Mouse (Mus musculus): ENCODE measurements around the gene Junb.

DNA sequence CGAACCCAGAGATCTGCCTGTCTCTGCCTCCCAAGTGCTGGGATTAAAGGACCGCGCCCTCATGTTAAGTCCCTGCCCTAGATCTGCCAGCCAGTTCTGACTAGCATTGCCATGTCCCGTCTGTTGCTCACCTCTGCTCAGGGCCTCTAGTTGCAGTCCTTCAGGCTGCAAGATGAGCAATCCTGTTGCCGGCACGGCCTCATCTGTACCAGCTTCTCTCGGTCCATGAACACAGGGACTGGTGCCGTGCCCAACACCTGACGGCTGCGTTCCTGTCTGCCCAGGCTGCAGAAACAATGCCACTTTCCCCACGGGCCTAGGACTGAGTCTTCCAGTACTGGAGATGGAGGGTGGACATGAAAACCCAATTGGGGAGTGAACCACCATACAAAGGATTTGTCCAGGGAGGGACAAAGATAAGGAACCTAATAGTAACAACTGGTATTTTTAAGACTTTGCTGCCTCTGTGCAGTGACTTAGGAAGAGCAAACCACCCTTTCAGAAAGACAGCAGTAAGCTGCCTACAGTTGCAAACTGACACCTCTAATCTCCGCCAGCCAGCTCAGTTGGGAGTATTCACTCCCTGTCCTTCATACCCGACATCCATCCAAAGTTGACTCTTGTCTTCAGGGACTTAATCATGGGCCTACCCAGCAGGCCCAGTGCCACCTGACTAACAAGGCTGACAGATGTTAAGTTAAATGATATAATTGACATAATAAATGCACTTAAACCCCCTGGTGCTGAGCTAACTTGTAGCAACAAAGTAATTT, 10.8 kb downstream of the Junb start:
- no peak for TF ChIP-seq CTCF (IDR thresholded peaks at IDR 0.05; ENCODE audit: low read depth, low read length)
- no peak for TF ChIP-seq POLR2A (IDR thresholded peaks at IDR 0.05; ENCODE audit: insufficient read depth, low read length)

All from ES-Bruce4 (cell line).